Mouse (Mus musculus): ENCODE results near the gene Robo1. TPM values are rescaled to one million over a fixed set of nuclear protein-coding genes. Genes with fewer than 3 reads are reported as not detected.

The Robo1 gene
- polyA plus RNA-seq, 2 experiments from 2014 or later: not detected

DNA sequence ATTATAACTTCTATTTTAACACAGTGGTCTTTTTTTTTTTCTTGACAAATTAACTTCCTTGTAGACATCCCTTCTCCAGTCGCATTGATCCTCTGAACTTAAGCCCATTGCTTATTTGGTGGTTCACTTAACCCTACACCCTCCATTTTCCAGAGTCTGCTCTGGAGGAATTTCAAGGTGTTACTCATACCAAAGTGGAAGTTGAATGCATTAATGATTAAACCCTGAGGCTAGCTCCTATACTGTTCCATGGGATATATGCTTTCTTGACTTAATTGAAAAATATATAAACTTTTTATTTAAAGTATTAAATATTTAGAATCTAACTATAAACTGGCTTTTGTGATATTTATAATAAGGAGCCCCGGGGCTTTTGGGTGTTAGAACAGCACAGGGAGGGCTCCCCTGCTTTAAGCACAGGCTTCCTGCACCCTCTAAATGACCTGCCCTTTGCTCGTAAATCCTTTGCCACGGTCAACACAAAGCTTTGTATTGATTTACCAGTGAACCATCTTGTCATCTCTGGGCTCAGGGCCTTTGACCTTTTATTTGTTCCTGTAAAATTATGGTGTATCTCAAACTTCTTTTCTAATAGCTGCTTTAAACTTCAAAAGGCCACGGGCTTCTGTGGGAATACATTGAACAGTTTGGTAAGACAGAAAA is 522.4 kb downstream of the Robo1 start:
- no peak for ATAC-seq

DNA sequence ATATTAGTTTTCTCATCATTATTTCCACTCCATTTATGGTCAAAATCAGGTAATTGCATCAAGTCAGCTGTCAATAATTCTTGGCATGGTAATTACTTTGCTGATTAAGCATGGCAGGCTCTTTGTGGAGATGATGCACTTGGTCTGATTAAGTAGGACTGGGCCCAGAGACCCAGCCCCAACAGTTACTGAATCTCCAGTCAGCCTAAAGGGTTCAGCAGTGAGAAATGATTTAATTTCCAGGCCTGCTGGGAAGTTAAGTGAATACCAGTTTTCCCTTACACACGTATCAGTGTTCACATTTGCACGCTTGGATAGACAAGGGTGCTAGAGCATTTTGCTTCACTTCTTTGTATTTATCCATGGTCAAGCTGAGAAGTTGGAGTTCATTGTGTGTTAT is 526.2 kb downstream of the Robo1 start:
- ATAC-seq: no peak

DNA sequence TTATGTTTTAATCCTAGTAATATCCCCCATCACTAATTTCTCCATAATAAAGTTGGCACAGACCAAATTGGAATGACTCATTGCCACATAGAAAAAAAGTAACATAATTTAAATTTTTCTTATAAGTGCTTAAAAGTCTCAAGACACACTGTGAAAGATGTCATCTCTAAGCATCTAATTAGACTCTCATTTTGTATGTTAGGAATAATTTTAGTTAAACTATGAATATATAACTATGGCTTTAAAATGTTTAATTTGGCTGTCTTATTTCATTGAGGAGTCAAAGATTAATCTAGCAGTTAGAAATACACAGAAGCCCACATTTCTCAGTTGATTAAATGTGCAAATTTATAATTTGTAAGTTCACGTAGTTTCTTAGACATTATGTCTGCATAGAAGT is 530.9 kb downstream of the Robo1 start:
- no peak for ATAC-seq

DNA sequence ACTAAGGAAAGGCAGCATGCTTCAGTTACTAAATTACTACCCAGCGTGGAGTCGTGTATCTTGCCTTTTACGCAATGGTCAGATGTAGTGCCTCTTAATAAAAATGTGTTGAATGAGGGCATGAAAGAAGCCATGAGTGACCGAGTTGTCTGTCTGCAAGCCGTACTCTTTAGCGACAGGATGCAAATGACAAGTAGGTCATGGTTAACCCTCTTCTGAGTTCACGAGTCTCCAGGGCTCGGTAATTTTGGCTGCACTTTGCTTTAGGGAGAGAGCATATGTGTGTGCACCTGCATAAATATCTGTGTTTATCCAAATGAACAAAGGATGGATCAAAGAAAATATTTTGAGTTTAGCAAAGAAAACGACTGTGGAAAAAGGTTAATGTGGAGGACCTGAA is 533.0 kb downstream of the Robo1 start:
- no peak for ATAC-seq

DNA sequence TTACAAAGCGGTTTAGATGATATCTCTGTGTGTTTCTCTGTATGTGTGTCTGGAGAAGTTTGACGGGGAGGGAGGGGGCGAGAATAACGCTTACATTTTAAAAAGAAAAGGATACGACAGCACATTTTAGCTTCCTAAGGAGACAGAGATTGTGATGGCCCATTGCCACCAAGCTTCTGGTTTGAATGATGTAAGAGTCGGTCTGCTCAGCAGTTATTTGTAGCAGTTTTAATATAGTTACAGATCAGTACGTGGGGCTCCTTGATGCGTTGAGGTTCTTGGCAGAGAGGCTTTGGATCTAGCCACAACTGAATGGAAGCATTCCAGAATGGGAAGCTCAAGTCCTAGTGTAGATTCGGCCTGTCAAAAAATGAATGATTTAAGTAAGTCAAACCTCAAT is 546.0 kb downstream of the Robo1 start:
- ATAC-seq: no peak

DNA sequence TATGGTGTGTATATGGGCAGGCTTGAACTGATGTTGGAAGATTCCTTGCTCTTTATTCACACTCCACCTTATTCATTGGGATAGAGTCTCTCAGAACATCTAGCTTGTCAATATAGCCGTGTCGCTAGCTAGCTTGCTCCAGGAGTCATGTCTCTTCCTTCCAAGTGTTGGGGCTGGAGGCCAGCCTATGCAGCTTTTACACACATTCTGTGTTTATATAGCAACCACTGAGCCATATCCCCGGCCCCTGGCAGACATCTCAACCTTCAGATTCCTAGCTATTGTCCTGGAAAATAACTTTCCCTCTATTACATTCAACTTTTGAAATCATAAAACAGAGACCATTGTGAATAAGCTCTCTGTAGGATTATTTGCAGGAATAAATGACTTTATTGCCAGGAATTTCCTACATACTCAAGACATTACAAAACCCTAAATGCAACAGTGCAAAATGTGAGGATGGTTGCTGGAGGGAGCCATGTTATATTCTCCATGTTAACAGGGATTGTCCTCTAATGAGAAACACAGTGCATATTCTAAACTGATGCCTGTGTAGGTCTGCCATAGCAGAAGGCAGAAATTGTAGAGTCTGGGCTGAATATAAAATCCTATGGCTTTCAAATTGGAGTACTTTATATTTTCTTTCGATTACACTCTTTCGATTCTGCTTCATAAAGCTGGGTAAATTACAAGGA is 546.9 kb downstream of the Robo1 start:
- ATAC-seq: no peak

DNA sequence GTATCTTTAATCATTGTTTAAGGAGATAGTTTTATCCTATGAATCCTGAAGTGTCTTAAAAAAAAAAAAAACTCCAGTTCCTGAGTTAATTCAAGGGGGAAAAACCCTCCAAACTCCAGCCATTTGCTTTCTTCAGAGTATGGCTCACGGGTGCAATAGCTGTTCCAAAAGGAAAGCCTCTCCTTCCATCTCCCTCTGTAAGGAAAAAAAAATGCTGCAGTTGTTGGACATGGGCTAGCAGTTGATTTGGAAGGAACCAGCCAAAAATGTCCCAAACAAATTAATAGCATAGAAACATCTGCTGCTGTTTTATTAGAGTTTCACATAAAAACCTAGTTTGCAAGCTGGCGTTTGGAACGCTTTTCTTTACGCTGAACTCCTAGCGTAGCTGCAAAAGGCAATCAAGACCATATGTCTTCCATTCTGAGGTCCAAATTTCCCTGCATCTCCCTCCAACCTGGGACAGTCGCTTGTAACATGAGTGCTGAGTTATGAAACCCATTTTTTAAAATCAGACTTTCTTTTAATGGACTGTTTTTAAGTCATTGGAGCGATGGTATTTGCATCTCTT is 553.7 kb downstream of the Robo1 start:
- ATAC-seq: no peak

DNA sequence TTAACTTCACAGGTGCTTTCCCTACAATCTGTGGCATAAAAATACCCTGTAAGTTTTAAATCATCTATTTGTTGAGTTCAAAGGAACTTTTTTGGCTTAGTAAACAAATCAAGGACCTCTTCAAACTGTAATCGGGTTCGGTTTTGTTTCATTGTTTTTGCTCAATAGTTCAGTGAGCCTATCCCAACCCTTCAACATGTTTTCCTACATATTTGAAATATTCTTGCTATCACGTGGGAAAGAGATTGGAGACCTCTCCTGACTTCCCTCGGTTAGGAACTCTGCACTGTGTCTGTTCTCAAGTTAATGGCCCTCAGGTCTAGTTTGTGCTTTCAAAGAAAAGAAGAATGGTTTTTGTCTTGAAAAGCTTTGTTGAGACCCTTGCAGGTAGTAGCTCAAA is 557.9 kb downstream of the Robo1 start:
- no peak for ATAC-seq

DNA sequence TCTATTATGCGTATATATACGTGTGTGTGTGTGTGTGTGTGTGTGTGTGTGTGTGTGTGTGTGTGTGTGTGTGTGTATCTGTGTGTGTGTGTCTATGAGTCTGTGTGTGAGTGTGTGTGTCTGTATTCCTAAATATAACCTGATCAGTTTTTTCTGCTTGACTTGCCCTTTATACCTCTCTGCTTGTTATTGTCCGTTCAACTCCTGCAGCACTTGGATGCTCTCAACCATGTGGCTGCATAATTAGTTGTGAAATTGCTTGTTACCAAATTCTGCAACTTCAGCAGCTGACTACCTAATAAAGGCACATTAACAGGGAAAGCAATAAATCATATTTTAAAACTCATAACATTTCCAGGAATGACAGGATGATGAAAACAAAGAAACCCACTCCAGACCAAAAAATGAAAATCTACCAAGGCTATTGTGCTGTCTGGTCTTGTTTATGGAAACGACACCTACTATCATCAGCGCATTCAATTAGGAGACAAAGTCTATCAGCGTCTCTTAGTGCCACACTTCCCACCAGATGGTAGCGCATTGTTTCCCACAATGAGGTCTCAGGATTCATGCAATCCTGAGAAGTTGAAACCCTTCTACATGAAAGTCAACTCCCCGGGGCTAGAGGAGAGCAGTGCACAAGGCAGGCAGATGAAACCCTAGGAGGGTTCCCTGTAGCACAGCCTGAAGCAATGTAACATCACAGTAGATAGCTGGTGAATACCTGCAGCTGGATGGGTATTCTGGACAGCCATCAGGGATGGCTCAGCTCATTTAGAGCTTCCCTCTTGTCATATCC is 567.0 kb downstream of the Robo1 start:
- ATAC-seq: no peak

DNA sequence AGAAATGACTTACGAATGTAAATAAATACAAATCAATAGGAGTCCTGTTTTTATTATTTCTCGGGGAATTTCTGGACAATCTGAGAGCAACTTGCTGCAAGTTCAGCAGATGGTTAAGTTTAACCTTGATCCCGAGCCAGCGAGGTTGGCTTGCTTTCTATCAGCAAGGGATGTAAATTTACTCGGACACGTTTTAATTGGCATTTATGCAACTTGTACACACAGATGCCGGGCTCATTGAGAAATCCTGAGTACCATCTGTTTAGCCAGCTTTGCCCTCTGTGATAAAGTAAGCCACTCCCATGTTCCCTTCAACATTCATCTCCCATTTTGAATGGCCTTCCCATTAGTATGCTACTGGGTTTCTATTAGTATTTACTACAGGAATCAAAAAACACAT is 580.0 kb downstream of the Robo1 start:
- no peak for ATAC-seq

DNA sequence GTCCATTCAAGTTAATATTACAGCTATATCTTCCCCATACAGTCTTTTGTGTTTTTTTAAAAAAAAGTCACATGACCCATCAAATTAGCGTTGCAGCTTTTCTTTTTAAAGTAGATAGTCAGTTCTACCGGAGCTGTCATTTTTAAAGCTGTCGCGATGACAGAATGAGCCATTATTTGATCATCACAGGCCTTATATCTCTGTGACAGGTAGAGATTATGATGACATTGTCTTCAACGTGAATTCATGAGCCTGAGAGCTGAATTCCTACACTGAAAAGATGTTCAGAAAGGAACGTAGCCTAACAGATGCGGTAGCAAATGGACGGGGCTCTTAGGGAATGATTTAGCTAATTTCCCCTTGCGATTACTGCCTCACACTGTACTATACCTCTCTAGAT is 581.3 kb downstream of the Robo1 start:
- ATAC-seq: no peak

DNA sequence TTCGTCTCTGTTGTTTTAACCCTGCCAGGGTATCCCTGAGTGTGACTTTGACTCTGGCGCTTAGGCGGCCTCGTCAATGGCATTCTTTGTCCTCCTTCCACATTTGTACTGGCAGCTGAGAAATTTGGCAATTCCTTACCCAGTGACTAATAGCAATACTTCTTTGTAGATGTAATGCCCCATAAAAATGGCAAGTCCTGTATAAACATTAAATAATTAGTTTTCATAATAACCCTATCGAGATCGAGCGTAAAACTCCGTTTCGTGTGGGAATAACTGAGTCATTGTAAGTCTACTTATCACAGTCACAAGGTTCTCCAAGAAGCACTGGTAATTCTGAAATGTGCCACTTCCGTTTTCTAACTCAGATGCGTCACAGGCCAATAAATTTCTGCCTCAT is 589.0 kb downstream of the Robo1 start:
- no peak for ATAC-seq

DNA sequence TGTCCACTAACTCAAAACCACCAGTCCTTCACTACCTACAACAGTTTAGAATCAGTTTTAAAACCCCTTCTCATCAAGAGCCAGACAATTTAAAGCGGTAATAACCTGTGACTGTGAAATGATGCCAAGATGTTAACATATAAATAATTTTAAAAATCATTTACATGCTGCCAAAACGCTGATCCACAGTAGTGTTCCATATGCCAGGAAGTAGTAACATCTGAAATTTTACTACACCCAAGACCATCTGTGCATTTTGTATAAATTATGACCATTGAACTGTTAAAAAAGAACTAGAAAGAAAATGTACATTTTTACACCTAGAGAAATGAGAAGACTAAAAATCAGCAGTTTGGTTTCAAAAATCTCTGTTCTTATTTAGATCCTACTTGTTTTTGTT is 600.8 kb downstream of the Robo1 start:
- no peak for ATAC-seq

DNA sequence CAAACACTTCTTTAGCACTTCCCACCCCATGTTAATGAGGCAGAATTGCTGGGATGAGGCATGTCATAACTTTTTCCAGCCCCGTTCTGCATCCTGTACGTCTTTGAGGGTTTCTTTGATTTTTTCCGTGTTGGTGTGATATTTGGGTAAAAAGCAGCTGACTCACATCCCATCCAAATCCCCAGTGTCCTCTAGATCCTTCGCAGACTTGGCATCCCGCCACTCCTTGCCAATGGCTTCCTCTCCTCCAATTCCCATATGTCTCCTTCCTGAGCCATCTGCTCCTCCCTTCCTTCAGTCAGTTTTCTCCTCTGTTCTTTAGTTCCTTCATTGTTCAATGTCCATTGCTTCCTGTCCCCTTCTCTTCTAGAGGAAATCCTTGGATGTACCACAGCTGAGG is 605.0 kb downstream of the Robo1 start:
- no peak for ATAC-seq

DNA sequence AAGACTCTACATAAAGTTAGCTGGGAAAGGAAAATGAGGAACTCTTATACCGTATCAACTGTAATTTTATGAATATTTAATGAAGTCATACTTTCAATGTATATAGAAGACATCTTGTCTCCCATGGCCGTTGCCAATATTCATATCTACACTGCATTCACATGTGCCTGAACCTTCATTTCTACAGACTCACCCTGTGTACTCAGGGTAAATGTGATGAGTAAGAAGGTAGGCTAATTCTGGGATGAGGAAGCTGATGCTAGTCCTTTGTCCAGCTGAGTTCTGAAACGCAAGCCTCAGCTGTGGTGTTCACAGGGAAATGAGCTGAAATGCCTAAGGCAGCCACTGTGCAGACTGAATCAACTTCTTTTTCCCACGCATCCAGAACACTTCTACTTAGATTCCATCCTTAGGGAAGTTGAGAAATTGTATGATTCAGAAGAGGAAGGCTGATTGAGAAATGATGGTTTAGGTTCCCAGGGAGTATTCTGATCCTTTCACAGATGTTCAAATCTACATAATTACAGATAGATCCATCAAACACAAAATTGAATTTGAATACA is 606.0 kb downstream of the Robo1 start:
- no peak for ATAC-seq

DNA sequence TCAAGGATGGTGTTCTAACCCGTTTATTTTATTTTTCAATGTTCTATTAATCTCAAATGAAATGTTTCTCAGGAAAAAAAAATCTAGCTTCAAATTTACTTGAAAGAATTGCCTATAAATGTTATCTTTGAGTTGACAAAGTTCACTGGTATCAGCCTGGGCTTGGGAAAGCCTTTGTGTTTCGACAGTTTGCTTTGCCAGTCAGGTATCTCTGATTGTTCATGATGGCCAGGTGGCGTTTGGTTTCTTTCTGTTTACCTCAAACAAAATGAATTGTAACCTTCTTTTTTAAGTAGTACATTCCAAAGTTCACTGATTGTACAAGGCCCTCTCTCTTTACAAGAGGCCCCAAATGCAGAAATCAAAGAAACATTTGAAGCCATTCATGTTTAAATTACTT is 611.9 kb downstream of the Robo1 start:
- ATAC-seq: no peak

DNA sequence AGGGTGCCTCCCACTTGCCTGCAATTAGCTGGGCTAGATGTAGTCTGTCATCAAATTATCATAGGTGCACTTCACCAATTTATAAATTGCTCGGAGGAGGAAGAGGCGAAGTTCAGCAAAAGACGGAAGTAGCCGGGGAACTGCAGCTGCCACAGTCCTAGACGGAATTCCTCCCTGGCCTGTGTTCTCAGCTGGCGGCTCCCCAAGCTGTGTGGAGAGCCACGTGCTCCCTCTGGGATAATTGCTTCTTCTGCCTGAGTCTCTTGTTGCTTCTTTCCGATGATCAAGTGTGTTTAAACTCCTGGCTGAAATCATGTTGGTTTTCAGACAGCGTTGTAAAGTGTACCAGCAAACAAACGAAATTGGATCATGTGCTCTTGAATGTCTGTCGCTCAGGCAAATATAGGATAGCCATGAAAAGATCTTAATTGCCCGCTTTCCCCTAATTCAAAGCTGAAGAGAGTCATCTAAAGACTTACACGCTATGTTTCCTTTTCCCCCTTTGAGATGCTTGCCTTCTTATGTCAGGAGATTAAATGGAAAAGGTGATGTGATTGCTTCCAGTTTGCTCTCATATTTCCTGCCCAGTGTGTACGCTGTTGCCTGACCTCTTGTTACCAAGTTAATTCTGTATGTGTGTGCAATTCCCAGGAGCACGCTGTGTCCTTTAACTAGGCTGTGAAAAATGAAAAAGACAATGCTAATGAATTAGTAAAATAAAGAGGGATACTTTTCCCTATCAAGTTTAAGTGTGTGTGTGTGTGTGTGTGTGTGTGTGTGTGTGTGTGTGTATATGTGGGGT is 616.5 kb downstream of the Robo1 start:
- ATAC-seq: no peak

DNA sequence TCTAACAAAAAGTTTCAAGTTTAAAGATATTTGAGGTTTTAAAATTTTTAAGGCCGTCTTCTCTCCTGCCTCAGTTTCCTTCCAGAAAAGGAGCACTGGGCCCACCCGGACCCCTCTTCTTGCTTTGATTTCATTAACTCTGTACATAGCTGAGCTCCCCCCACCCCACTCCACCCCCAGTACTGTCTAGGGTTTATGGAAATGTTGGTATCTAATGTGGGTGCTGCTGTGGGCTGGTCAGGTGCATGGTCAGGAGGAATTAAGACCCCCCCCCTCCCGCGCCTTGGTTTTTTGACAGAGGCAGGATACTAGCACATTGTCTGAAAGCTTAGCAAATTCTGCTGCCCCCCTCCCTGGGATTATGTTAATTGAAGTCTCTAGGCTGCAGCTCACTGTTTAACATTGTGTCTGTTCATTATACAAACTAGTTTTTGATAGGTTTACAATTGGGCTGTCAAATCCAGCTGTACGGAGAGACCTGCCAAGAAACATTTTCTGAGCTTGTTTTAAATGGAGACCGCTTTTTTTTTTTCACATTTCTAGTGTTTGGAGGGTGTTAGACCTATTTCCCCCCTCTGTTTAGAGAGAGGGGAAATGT is 620.5 kb downstream of the Robo1 start:
- ATAC-seq: no peak

DNA sequence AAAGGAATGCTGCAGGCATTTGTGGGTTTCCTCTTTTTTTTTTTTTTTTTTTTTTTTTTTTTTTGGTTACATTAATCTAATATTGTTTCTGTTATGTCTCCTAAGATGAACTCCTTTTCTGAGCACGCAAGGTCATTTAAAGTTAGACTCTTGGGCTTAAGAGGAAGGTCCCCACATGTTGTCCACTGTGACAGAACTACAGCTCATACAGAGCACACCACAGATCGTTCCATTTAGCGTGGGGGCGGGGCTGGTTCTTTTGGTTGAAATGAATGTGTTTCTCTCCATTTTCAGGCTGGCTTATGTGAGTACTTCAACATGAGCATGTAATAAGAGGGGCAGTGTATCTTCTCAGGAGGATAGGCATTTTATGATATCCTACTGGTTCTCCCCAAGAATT is 622.8 kb downstream of the Robo1 start:
- no peak for ATAC-seq

DNA sequence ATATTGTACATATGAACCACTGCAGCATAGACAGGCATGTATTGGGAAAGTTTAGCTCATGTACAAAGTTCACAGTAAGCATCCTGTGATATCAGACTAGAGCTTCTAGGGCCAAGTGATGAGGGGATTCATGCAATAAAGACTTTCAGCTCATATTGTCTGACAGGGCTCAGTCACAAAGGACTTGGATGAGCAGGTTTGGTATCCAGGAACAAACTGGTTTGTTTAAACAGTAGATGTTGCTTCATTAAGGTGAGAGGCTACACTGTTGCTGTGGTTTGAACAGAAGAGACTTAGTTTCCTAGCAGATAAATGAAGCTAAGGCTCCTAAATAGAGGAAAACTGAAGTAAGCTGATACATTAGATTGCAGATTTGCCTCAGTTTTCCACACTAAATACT is 626.8 kb downstream of the Robo1 start:
- no peak for ATAC-seq

DNA sequence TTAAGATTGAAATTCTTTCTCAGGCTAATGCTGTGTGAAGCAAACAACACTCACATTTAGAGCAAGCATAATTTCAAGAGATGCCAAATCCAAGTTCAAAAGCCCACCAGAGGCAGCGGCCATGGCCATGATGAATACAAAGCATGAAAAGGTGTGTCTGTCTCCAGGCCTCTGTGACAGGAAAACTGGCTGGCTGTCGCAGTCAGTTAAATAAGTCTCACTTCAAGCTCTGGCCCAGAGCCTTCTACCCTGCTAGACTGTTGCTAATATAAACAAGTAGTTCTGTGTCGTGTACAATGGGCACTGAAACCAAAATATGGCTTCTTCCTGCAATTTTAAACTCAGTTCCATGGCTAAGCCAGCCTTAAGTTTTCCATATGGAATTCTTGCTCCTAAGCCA is 629.1 kb downstream of the Robo1 start:
- ATAC-seq: no peak

DNA sequence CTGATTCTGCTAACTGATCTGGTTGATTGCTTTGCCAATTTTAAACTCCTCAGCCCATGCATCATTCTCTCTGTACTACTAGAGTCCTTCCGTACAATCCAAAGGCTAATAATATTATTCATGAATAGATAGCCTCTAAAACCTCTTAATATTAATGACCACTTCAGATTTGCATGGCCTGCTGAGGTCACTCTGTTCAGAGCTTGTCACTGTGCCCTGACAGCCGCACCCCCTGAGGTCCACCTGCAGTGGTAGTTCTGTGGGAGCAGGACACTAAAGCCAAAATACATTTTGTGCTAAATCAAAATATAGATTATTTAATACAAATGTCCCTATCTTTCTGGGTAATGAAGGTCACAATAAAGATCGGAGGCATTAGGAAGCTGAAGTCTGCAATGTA is 631.8 kb downstream of the Robo1 start:
- ATAC-seq: no peak
